Mouse (Mus musculus): ENCODE measurements around the gene Sarnp. TPM values are rescaled to one million over a fixed set of nuclear protein-coding genes. Genes with fewer than 3 reads are reported as not detected.

Gene Sarnp
- total RNA-seq (2014; rRNA removed) (19.4 and 24.3 TPM in 2 replicates), polyA plus RNA-seq (2015; fragmentation: Nextera tagmentation; extraction: Ambion mirVana) (126 and 143 TPM in 2 replicates)

GRCm38 (mm10) chr10:128817033-128817432, at the start of gene Sarnp:
TSS of gene Sarnp (plus strand) at chr10:128817333.
- DNase-seq (ENCODE audit: low spot score) (no peak), ATAC-seq (no peak)
- Histone ChIP-seq H3K9me3 (ENCODE audit: low read length) (no peaks in the 10 kb centered on the region), H3K27ac (no peak within 1 kb of the TSS), H3K36me3 (ENCODE audit: insufficient read depth, low read length) (peaks cover 51% of the 10 kb centered on the region), H3K4me2 (ENCODE audit: low read depth, low read length) (no peak within 1 kb of the TSS), H3K4me1 (ENCODE audit: insufficient read depth, low read length) (no peaks in the 10 kb centered on the region), H3K9ac (replicated peaks; ENCODE audit: low read length) (no peak within 1 kb of the TSS), H3K27me3 (ENCODE audit: insufficient read depth, low read length) (no peaks in the 10 kb centered on the region), H3K4me3 (ENCODE audit: low read length) (no peak within 1 kb of the TSS)
- TF ChIP-seq CTCF (IDR thresholded peaks at IDR 0.05; ENCODE audit: low read depth), result no peak
- WGBS, result 89% methylated on average over 13 of the region's 13 CpGs

DNA sequence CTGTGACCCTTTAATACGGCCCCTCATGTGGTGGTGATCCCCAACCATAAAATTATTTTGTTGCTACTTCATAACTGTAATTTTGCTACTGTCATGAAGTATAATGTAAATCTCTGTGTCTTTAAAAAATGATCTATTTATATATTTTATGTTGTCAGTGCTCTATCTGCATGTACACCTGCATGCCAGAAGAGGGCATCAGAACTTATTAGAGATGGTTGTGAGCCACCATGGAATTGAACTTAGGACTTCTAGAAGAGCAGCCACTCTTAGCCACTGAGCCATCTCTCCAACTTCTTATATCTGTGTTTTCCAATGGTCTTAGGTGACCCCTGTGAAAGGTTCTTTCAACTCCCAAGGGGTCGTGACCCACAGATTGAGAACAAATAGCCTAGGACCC, 44.2 kb upstream of the Sarnp start:
- DNase-seq (ENCODE audit: low spot score) (no peak), ATAC-seq (no peak)
- Histone ChIP-seq H3K36me3 (ENCODE audit: insufficient read depth, low read length) (no peaks in the 10 kb centered on the region), H3K4me2 (ENCODE audit: low read depth, low read length) (no peak overlapping the region), H3K4me1 (ENCODE audit: insufficient read depth, low read length) (no peaks in the 10 kb centered on the region), H3K27me3 (ENCODE audit: insufficient read depth, low read length) (no peaks in the 10 kb centered on the region), H3K4me3 (ENCODE audit: low read length) (no peak overlapping the region), H3K9ac (replicated peaks; ENCODE audit: low read length) (no peak overlapping the region), H3K9me3 (ENCODE audit: low read length) (no peaks in the 10 kb centered on the region), H3K27ac (no peak overlapping the region)
- TF ChIP-seq CTCF (IDR thresholded peaks at IDR 0.05; ENCODE audit: low read depth), result peak; percentile 43
- WGBS, result 88% methylated on average over 2 of the region's 2 CpGs

DNA sequence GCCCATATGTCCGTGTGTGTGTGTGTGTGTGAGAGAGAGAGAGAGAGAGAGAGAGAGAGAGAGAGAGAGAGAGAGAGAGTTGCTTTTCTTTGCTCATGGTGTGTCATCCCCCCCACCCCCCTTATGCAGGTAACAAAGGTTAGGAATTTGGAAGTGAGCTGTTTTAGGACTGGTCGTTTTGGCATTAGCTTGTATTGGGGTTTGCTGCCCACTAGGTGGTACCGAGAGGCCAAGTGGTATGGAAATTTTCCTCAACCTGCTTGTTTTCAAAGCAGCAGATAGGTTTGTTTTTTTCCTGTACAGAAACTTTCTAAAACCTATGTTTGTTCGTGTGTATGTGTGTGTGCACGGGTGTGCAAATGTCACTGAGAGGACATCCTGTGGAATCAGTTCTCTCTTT, 43.4 kb upstream of the Sarnp start:
- Histone ChIP-seq H3K27ac (no peak overlapping the region), H3K4me2 (ENCODE audit: low read depth, low read length) (no peak overlapping the region), H3K9ac (replicated peaks; ENCODE audit: low read length) (no peak overlapping the region), H3K4me1 (ENCODE audit: insufficient read depth, low read length) (no peaks in the 10 kb centered on the region; the same call in 1 of the 2 replicates), H3K9me3 (ENCODE audit: low read length) (no peaks in the 10 kb centered on the region), H3K27me3 (ENCODE audit: insufficient read depth, low read length) (no peaks in the 10 kb centered on the region), H3K36me3 (ENCODE audit: insufficient read depth, low read length) (no peaks in the 10 kb centered on the region), H3K4me3 (ENCODE audit: low read length) (no peak overlapping the region)
- DNase-seq (ENCODE audit: low spot score) (peak; percentile 45), ATAC-seq (no peak)
- WGBS, result 25% methylated on average over 5 of the region's 5 CpGs
- TF ChIP-seq CTCF (IDR thresholded peaks at IDR 0.05; ENCODE audit: low read depth), result peak; percentile 63

- H3K4me1 ChIP-seq (ENCODE audit: insufficient read depth, low read length), result no peaks in the 10 kb centered on the region; the same call in 1 of the 2 replicates
- ATAC-seq (no peak), DNase-seq (ENCODE audit: low spot score) (no peak)
- no peak overlapping the region for H3K4me2 ChIP-seq (ENCODE audit: low read depth, low read length)
- peak overlapping the region; percentile 59; the same call in 1 of the 2 replicates for H3K27ac ChIP-seq
- H3K4me3 ChIP-seq (ENCODE audit: low read length), result no peak overlapping the region
- no peaks in the 10 kb centered on the region for H3K9me3 ChIP-seq (ENCODE audit: low read length)
- no peak for TF ChIP-seq CTCF (IDR thresholded peaks at IDR 0.05; ENCODE audit: low read depth)
- H3K36me3 ChIP-seq (ENCODE audit: insufficient read depth, low read length), result no peaks in the 10 kb centered on the region
- 97% methylated on average over 2 of the region's 2 CpGs for WGBS
- H3K9ac ChIP-seq (replicated peaks; ENCODE audit: low read length), result no peak overlapping the region
- no peaks in the 10 kb centered on the region for H3K27me3 ChIP-seq (ENCODE audit: insufficient read depth, low read length)
Observed at GRCm38 (mm10) chr10:128778441-128778840, 38.7 kb upstream of the Sarnp start.

- H3K9me3 ChIP-seq (ENCODE audit: low read length), result no peaks in the 10 kb centered on the region
- no peaks in the 10 kb centered on the region for H3K27me3 ChIP-seq (ENCODE audit: insufficient read depth, low read length)
- no peak for TF ChIP-seq CTCF (IDR thresholded peaks at IDR 0.05; ENCODE audit: low read depth)
- no peak overlapping the region for H3K4me3 ChIP-seq (ENCODE audit: low read length)
- WGBS, result 32% methylated on average over 8 of the region's 8 CpGs
- H3K4me1 ChIP-seq (ENCODE audit: insufficient read depth, low read length), result no peaks in the 10 kb centered on the region; the same call in 1 of the 2 replicates
- peak overlapping the region; percentile 59 for H3K27ac ChIP-seq
- no peak for ATAC-seq
- no peak overlapping the region for H3K4me2 ChIP-seq (ENCODE audit: low read depth, low read length)
- no peak overlapping the region for H3K9ac ChIP-seq (replicated peaks; ENCODE audit: low read length)
- H3K36me3 ChIP-seq (ENCODE audit: insufficient read depth, low read length), result no peaks in the 10 kb centered on the region
- DNase-seq (ENCODE audit: low spot score), result peak; percentile 6
Observed at GRCm38 (mm10) chr10:128779011-128779795, 37.9 kb upstream of the Sarnp start.

DNA sequence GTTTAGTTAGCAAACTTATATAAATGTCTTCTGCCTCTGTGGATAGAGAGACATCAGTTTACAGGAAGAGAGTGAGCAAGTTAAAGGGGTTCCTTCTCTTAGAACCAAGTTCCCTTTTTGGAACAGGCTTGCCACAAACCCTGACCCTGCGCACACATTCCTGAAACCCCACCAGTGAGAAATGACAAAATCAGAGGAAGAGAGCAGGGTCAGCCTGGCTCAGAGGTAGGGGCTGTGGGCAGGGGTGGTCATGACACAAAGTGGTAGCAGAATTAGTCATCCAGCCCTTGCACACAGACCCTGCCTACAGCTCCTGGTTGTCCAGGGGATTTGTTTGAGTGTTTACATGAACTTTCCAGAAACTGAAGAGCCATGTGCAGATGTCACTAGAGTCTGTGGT, 36.9 kb upstream of the Sarnp start:
- DNase-seq (ENCODE audit: low spot score) (no peak), ATAC-seq (no peak)
- Histone ChIP-seq H3K27ac (no peak overlapping the region), H3K36me3 (ENCODE audit: insufficient read depth, low read length) (no peaks in the 10 kb centered on the region), H3K4me2 (ENCODE audit: low read depth, low read length) (no peak overlapping the region), H3K4me3 (ENCODE audit: low read length) (no peak overlapping the region), H3K9me3 (ENCODE audit: low read length) (peaks cover 2% of the 10 kb centered on the region; the same call in 1 of the 2 replicates), H3K9ac (replicated peaks; ENCODE audit: low read length) (no peak overlapping the region), H3K27me3 (ENCODE audit: insufficient read depth, low read length) (no peaks in the 10 kb centered on the region), H3K4me1 (ENCODE audit: insufficient read depth, low read length) (no peaks in the 10 kb centered on the region; the same call in 1 of the 2 replicates)
- WGBS, result 100% methylated on average over 1 of the region's 1 CpGs
- no peak for TF ChIP-seq CTCF (IDR thresholded peaks at IDR 0.05; ENCODE audit: low read depth)

All from hindbrain, postnatal 0 days (tissue).